Mouse (Mus musculus) myocyte (in vitro differentiated cells): ENCODE measurements at regions not wholly inside any gene's neighbourhood (a gene's known extent, or its start where the extent isn't known, plus 50 kb on each side); places are given as distances from the start of the nearest gene placed in this dataset.

ENCODE experiments used
- H3K27me3 ChIP-seq: one replicate; pipeline ENCODE4 v1.6.1; 2011; ENCODE audit not compliant: control insufficient read depth, insufficient read depth, insufficient read length
- H3K36me3 ChIP-seq: one replicate; pipeline ENCODE4 v1.6.1; 2011; ENCODE audit not compliant: control insufficient read depth, insufficient read depth
- H3K4me2 ChIP-seq: one replicate; pipeline ENCODE4 v1.6.1; 2011; ENCODE audit warnings: low read depth, control low read depth
- H3K4me3 ChIP-seq: one replicate; pipeline ENCODE4 v1.5.1; 2011; ENCODE audit warnings: mild to moderate bottlenecking, control low read depth, moderate library complexity
- H3K79me2 ChIP-seq: one replicate; pipeline ENCODE4 v1.6.1; 2011; ENCODE audit not compliant: control insufficient read depth, insufficient read depth
- H3ac ChIP-seq: one replicate; pipeline ENCODE4 v1.6.1; 2011; ENCODE audit not compliant: control insufficient read depth, insufficient read length
- CEBPB ChIP-seq: IDR thresholded peaks from 2 replicates; pipeline ENCODE4 v1.6.1; 2011; ENCODE audit warnings: mild to moderate bottlenecking, moderate library complexity; ENCODE audit not compliant: poor library complexity, insufficient read depth, severe bottlenecking
- E2F4 ChIP-seq: IDR thresholded peaks from one replicate; pipeline ENCODE4 v1.6.1; 2011; ENCODE audit warnings: mild to moderate bottlenecking, control low read depth, moderate library complexity; ENCODE audit not compliant: insufficient read depth
- MAX ChIP-seq: IDR thresholded peaks from one replicate; pipeline ENCODE4 v1.6.1; 2011; ENCODE audit warnings: low read depth, mild to moderate bottlenecking, control low read depth
- MYOD1 ChIP-seq, 3 experiments: IDR thresholded peaks; one replicate each; pipeline ENCODE4 v1.6.1; 2011; ENCODE audit warnings: control low read depth in 2 of 3, low read depth in 2 of 3, mild to moderate bottlenecking in 2 of 3, moderate library complexity in 1 of 3; ENCODE audit not compliant: insufficient read length in 2 of 3, control insufficient read depth in 1 of 3
- MYOG ChIP-seq, 3 experiments: IDR thresholded peaks; one replicate each; pipeline ENCODE4 v1.6.1; 2011; ENCODE audit warnings: control low read depth in 2 of 3, low read depth in 2 of 3, mild to moderate bottlenecking in 2 of 3; ENCODE audit not compliant: insufficient read length in 2 of 3, control insufficient read depth in 1 of 3, insufficient read depth in 1 of 3
- POLR2A ChIP-seq: IDR thresholded peaks from one replicate; pipeline ENCODE4 v1.6.1; 2011; ENCODE audit warnings: low read depth, mild to moderate bottlenecking, control low read depth, moderate library complexity; ENCODE audit not compliant: insufficient read length
- POLR2AphosphoS2 ChIP-seq: IDR thresholded peaks from one replicate; pipeline ENCODE4 v1.6.1; 2011; ENCODE audit warnings: low read depth, control low read depth; ENCODE audit not compliant: insufficient read length
- REST ChIP-seq: IDR thresholded peaks from one replicate; pipeline ENCODE4 v1.6.1; 2011; ENCODE audit warnings: mild to moderate bottlenecking, control low read depth, moderate library complexity; ENCODE audit not compliant: insufficient read depth, insufficient read length
- SRF ChIP-seq: IDR thresholded peaks from one replicate; pipeline ENCODE4 v1.6.1; 2011; ENCODE audit warnings: low read depth; ENCODE audit not compliant: control insufficient read depth, insufficient read length
- TCF12 ChIP-seq: IDR thresholded peaks from one replicate; pipeline ENCODE4 v1.6.1; 2011; ENCODE audit warnings: mild to moderate bottlenecking, control low read depth; ENCODE audit not compliant: poor library complexity, insufficient read depth, severe bottlenecking
- TCF3 ChIP-seq: IDR thresholded peaks from one replicate; pipeline ENCODE4 v1.6.1; 2011; ENCODE audit warnings: low read depth, control low read depth; ENCODE audit not compliant: insufficient read length
- USF1 ChIP-seq: IDR thresholded peaks from one replicate; pipeline ENCODE4 v1.6.1; 2011; ENCODE audit warnings: low read depth, mild to moderate bottlenecking, control low read depth, moderate library complexity

GRCm38 (mm10) chr6:89246261-89246660, 116.2 kb downstream of the Plxna1 start:
- H3K79me2 ChIP-seq: no peaks in the 10 kb centered on the region
- no peak overlapping the region for H3ac ChIP-seq
- H3K4me2 ChIP-seq: no peak overlapping the region
- TF ChIP-seq POLR2A (no peak), MAX (no peak), REST (no peak), MYOG (IDR thresholded peaks at IDR 0.05; ENCODE audit: control insufficient read depth in 1 of 3, insufficient read depth in 1 of 3, insufficient read length in 2 of 3, low read depth in 2 of 3) (no peak), POLR2AphosphoS2 (no peak), CEBPB (no peak), TCF12 (no peak), USF1 (no peak), MYOD1 (IDR thresholded peaks at IDR 0.05; ENCODE audit: control insufficient read depth in 1 of 3, insufficient read length in 2 of 3, low read depth in 2 of 3) (no peak), TCF3 (no peak), E2F4 (no peak), SRF (no peak)
- peaks cover 31% of the 10 kb centered on the region for H3K27me3 ChIP-seq
- no peaks in the 10 kb centered on the region for H3K36me3 ChIP-seq
- H3K4me3 ChIP-seq: no peak overlapping the region

GRCm38 (mm10) chr6:89248574-89248973, 113.8 kb downstream of the Plxna1 start:
- H3ac ChIP-seq: no peak overlapping the region
- no peak for TF ChIP-seq E2F4
- no peak for TF ChIP-seq SRF
- TF ChIP-seq CEBPB: no peak
- no peak for TF ChIP-seq MAX
- TF ChIP-seq MYOD1 (IDR thresholded peaks at IDR 0.05; ENCODE audit: control insufficient read depth in 1 of 3, insufficient read length in 2 of 3, low read depth in 2 of 3): no peak
- TF ChIP-seq POLR2AphosphoS2: no peak
- no peak for TF ChIP-seq REST
- TF ChIP-seq USF1: no peak
- TF ChIP-seq TCF3: no peak
- no peak for TF ChIP-seq TCF12
- no peak overlapping the region for H3K4me2 ChIP-seq
- no peak overlapping the region for H3K4me3 ChIP-seq
- H3K27me3 ChIP-seq: peaks cover 24% of the 10 kb centered on the region
- no peaks in the 10 kb centered on the region for H3K36me3 ChIP-seq
- no peaks in the 10 kb centered on the region for H3K79me2 ChIP-seq

GRCm38 (mm10) chr6:89249303-89249702, 113.1 kb downstream of the Plxna1 start:
- Histone ChIP-seq H3K4me2 (no peak overlapping the region), H3K4me3 (no peak overlapping the region), H3ac (no peak overlapping the region), H3K36me3 (no peaks in the 10 kb centered on the region), H3K27me3 (peaks cover 21% of the 10 kb centered on the region), H3K79me2 (no peaks in the 10 kb centered on the region)
- no peak for TF ChIP-seq MYOD1 (IDR thresholded peaks at IDR 0.05; ENCODE audit: control insufficient read depth in 1 of 3, insufficient read length in 2 of 3, low read depth in 2 of 3)
- no peak for TF ChIP-seq USF1
- TF ChIP-seq MYOG (IDR thresholded peaks at IDR 0.05; ENCODE audit: control insufficient read depth in 1 of 3, insufficient read depth in 1 of 3, insufficient read length in 2 of 3, low read depth in 2 of 3): no peak
- no peak for TF ChIP-seq POLR2AphosphoS2
- TF ChIP-seq TCF3: no peak
- no peak for TF ChIP-seq CEBPB
- TF ChIP-seq POLR2A: no peak
- no peak for TF ChIP-seq SRF
- no peak for TF ChIP-seq TCF12
- TF ChIP-seq MAX: no peak
- no peak for TF ChIP-seq E2F4
- TF ChIP-seq REST: no peak

GRCm38 (mm10) chr6:89251641-89252040, 110.8 kb downstream of the Plxna1 start:
- Histone ChIP-seq H3ac (no peak overlapping the region), H3K27me3 (peaks cover 5% of the 10 kb centered on the region), H3K4me3 (no peak overlapping the region), H3K79me2 (no peaks in the 10 kb centered on the region), H3K36me3 (no peaks in the 10 kb centered on the region), H3K4me2 (no peak overlapping the region)
- TF ChIP-seq TCF12: no peak
- TF ChIP-seq SRF: no peak
- TF ChIP-seq TCF3: no peak
- no peak for TF ChIP-seq MAX
- no peak for TF ChIP-seq CEBPB
- no peak for TF ChIP-seq USF1
- no peak for TF ChIP-seq E2F4

- no peak overlapping the region for H3K4me3 ChIP-seq
- no peak overlapping the region for H3ac ChIP-seq
- H3K36me3 ChIP-seq: no peaks in the 10 kb centered on the region
- H3K27me3 ChIP-seq: peaks cover 5% of the 10 kb centered on the region
- no peak overlapping the region for H3K4me2 ChIP-seq
- TF ChIP-seq CEBPB (no peak), POLR2A (no peak), TCF12 (no peak)
- no peaks in the 10 kb centered on the region for H3K79me2 ChIP-seq
Measured at GRCm38 (mm10) chr6:89256022-89256421, 106.4 kb downstream of the Plxna1 start.
